Mouse (Mus musculus) embryonic fibroblast, embryonic 13.5 days (primary cell): ENCODE measurements at regions not wholly inside any gene's neighbourhood (a gene's known extent, or its start where the extent isn't known, plus 50 kb on each side); places are given as distances from the start of the nearest gene placed in this dataset.

Experiments used
- CTCF ChIP-seq: IDR thresholded peaks from 2 replicates; pipeline ENCODE4 v1.5.1; 2011; ENCODE audit warnings: mild to moderate bottlenecking, control low read depth, low read length, moderate library complexity, borderline replicate concordance; ENCODE audit not compliant: insufficient read depth
- POLR2A ChIP-seq: IDR thresholded peaks from 2 replicates; pipeline ENCODE4 v1.6.1; 2011; ENCODE audit warnings: low read depth, mild to moderate bottlenecking, control low read depth, low read length, moderate library complexity

DNA sequence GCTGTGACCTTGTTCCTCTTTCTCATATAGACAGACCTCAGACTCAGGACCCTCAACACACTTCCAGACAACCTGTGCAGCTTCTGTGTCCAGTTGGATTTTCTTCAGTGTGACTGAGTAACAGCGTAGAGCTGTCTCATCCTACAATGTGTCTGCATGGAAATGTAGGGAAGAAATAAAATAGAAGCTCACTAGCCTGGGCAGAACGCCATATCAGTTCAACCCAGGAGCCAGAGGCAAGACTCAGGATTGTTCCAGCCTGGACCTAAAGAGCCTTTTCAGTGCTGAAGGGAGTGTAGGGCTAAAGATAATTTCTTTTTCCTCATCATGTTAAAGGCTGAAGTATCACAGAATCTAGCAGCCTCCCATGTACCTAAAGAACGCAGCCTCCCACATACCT lies 88.9 kb downstream of the H2al1j start:
- no peak for TF ChIP-seq CTCF
- TF ChIP-seq POLR2A = no peak
